Mouse (Mus musculus) stomach, postnatal 0 days (tissue): ENCODE results near the gene Skap1. TPM values are rescaled to one million over a fixed set of nuclear protein-coding genes. Genes with fewer than 3 reads are reported as not detected.
A peak's percentile ranks its signal among the peaks of the same experiment; 100 is the strongest.
"Not testable (repeated sequence)": the region's sequence is repeated elsewhere in the genome, so short reads cannot be mapped to it uniquely, and the experiment has no call there.

Source experiments
- ATAC-seq: fragments of 200-750 bp; cut with Nextera tagmentation; 2 replicates; pipeline ENCODE4 v1.8.0; 2017; ENCODE audit not compliant: low FRiP score, low TSS enrichment
- DNase-seq: peaks from one replicate; pipeline ENCODE4 v3.0.0-alpha.2; 2016; ENCODE audit warnings: low spot score
- H3K27ac ChIP-seq: fragments of 300-500 bp; sonication (generic); replicated peaks from 2 replicates; pipeline ENCODE4 v1.5.1; 2014; ENCODE audit warnings: mild to moderate bottlenecking, control low read depth
- H3K27me3 ChIP-seq: fragments of 300-500 bp; sonication (generic); 2 replicates; pipeline ENCODE4 v1.6.1; 2014; ENCODE audit warnings: low read length; ENCODE audit not compliant: control insufficient read depth, insufficient read depth
- H3K36me3 ChIP-seq: fragments of 300-500 bp; sonication (generic); 2 replicates; pipeline ENCODE4 v1.6.1; 2014; ENCODE audit warnings: low read length, mixed read lengths; ENCODE audit not compliant: control insufficient read depth, insufficient read depth
- H3K4me1 ChIP-seq: fragments of 300-500 bp; sonication (generic); replicated peaks from 2 replicates; pipeline ENCODE4 v1.6.1; 2014; ENCODE audit warnings: antibody characterized with exemption; ENCODE audit not compliant: control insufficient read depth, insufficient read depth
- H3K4me2 ChIP-seq: fragments of 300-500 bp; sonication (generic); replicated peaks from 2 replicates; pipeline ENCODE4 v1.6.1; 2014; ENCODE audit warnings: low read depth, mild to moderate bottlenecking, control low read depth, moderate library complexity
- H3K4me3 ChIP-seq: fragments of 300-500 bp; sonication (generic); 2 replicates; pipeline ENCODE4 v1.5.1; 2014; ENCODE audit warnings: low read depth, low read length, control low read depth
- H3K9ac ChIP-seq: fragments of 300-500 bp; sonication (generic); 2 replicates; pipeline ENCODE4 v1.6.1; 2014; ENCODE audit warnings: mild to moderate bottlenecking, low read length, control low read depth, mixed read lengths
- H3K9me3 ChIP-seq: fragments of 300-500 bp; sonication (generic); 2 replicates; pipeline ENCODE4 v1.6.1; 2016; ENCODE audit warnings: low read length; ENCODE audit not compliant: control insufficient read depth
- CTCF ChIP-seq: IDR thresholded peaks from 2 replicates; pipeline ENCODE4 v1.5.1; 2016; ENCODE audit warnings: antibody characterized with exemption, low read depth, mild to moderate bottlenecking, moderate library complexity
- EP300 ChIP-seq: optimal IDR thresholded peaks from 2 replicates; pipeline ENCODE3; 2016; ENCODE audit warnings: antibody characterized with exemption
- WGBS: fragments of 180-500 bp; shearing (Covaris S2); extraction: QIAGEN DNeasy Blood & Tissue Kit; methylation state at CpG from one replicate; pipeline ENCODE4 v1.1.7; 2014; 5-methylcytosine and 5-hydroxymethylcytosine counted together
- polyA plus RNA-seq: library from polyadenylated mRNA; unstranded; fragments of >200 nt; fragmentation: Nextera tagmentation; extraction: Ambion mirVana; gene quantifications from 2 replicates; pipeline ENCODE4 v1.2.1, GENCODE M21; 2015

Skap1 gene
- polyA plus RNA-seq, 1 experiment from 2014 or later, result 0.56 TPM

GRCm38 (mm10) chr11:96697467-96697866 is 233.1 kb downstream of the Skap1 start:
- DNase-seq (no peak), ATAC-seq (no peak)
- Histone ChIP-seq H3K9me3 (no peaks in the 10 kb centered on the region), H3K27ac (no peak overlapping the region), H3K36me3 (no peaks in the 10 kb centered on the region), H3K4me2 (no peak overlapping the region), H3K4me1 (no peaks in the 10 kb centered on the region), H3K27me3 (no peaks in the 10 kb centered on the region), H3K4me3 (no peak overlapping the region), H3K9ac (no peak overlapping the region)
- TF ChIP-seq CTCF (no peak), EP300 (no peak)
- 78% methylated on average over 4 of the region's 4 CpGs for WGBS

- Histone ChIP-seq H3K27me3 (no peaks in the 10 kb centered on the region), H3K36me3 (no peaks in the 10 kb centered on the region), H3K27ac (no peak overlapping the region), H3K9ac (no peak overlapping the region), H3K4me3 (no peak overlapping the region), H3K9me3 (no peaks in the 10 kb centered on the region), H3K4me2 (no peak overlapping the region), H3K4me1 (no peaks in the 10 kb centered on the region)
- ATAC-seq, result no peak
- WGBS, result 79% methylated on average over 8 of the region's 8 CpGs
- TF ChIP-seq EP300 (no peak), CTCF (no peak)
- no peak for DNase-seq
Measured at GRCm38 (mm10) chr11:96703813-96704212, 239.4 kb downstream of the Skap1 start.

DNA sequence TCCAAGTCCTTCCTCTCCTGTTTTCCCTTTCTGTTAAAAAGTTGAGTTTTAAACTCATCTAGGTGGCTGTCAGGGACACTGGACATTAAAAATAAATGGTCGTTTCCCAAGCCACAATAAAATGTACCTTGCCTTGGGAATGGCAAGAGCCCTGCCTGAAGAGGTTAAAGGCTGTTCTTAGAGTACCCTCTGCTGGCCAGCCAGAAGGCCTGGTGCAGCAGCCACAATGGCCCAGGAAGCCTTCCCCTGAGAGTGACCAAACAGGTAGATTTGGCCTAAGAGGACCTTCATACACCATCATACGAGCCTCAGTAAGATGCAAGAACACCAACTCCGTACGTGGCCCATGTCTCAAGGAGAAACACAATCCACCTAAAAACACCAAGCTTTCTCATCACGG is 246.9 kb downstream of the Skap1 start:
- Histone ChIP-seq H3K27me3 (no peaks in the 10 kb centered on the region), H3K4me1 (no peaks in the 10 kb centered on the region), H3K4me2 (no peak overlapping the region), H3K36me3 (no peaks in the 10 kb centered on the region), H3K9ac (no peak overlapping the region), H3K4me3 (no peak overlapping the region), H3K27ac (no peak overlapping the region), H3K9me3 (no peaks in the 10 kb centered on the region)
- no peak for DNase-seq
- WGBS, result 69% methylated on average over 5 of the region's 5 CpGs
- TF ChIP-seq CTCF (peak; percentile 52), EP300 (no peak)
- ATAC-seq, result no peak

DNA sequence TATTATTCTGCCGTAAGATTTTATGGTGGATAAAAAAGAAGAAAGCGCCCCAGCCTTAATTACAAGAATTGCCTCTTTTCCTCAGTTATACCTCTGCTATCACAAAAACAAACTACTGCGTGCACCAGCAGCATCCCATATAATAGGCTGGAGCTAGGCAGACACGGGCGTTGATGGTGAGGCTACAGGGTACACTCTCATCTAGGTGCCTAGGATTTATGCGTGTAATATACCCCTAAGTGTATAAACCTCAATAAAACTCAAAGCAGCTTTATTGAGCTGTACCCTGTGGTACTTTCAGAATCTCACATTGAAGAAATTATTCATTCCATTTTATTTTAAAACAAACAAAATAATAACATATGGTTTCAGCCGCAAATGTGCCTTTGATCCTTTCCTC is 247.3 kb downstream of the Skap1 start:
- ATAC-seq (no peak), DNase-seq (no peak)
- Histone ChIP-seq H3K4me2 (no peak overlapping the region), H3K4me3 (no peak overlapping the region), H3K4me1 (no peaks in the 10 kb centered on the region), H3K27ac (no peak overlapping the region), H3K9ac (no peak overlapping the region), H3K27me3 (no peaks in the 10 kb centered on the region), H3K36me3 (no peaks in the 10 kb centered on the region), H3K9me3 (no peaks in the 10 kb centered on the region)
- 92% methylated on average over 7 of the region's 7 CpGs for WGBS
- TF ChIP-seq EP300, result no peak
- TF ChIP-seq CTCF, result no peak

DNA sequence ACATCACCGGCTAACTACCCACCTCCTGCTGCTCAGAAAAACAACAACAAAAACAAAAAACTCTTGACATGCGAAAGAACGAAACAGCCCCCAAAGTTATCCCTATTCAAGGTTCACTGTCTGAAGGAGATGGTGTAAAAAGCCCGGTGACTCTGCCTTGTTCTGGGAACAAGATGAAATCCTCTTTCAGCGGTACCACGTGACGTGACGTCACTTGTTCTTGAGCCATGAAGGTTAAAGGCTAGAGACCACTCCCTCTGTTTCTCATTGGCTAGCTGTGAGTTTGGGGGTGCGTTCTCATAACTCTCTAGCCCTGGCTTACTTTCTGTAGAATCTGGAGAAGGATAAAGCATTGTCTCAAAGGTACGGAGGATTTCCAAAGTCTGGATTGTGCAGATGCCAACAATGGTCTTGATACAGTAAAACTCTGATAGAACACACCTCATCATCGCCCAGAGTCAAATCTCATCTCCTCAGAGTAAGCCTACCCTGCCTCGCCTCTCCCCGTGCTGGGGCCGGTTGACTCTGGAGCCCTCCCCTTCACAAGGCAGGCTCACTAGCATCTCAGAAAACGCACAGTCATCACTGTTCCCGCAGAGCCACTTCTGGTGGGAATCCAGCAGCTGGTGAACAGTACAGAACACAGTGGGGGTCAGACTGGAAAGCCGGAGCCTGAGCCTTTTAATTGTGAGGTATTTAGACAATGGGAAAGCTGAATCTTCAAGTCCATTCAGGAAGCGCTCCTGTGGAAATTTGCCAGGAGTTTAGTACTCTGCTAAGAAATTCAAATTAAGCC is 249.0 kb downstream of the Skap1 start:
- Histone ChIP-seq H3K27me3 (no peaks in the 10 kb centered on the region), H3K4me3 (no peak overlapping the region), H3K4me2 (no peak overlapping the region), H3K9me3 (no peaks in the 10 kb centered on the region), H3K9ac (no peak overlapping the region), H3K4me1 (no peaks in the 10 kb centered on the region), H3K27ac (no peak overlapping the region), H3K36me3 (no peaks in the 10 kb centered on the region)
- ATAC-seq, result peak; percentile 35; the same call in 1 of the 2 replicates
- DNase-seq, result no peak
- TF ChIP-seq CTCF (no peak), EP300 (no peak)
- WGBS, result 60% methylated on average over 18 of the region's 18 CpGs

- TF ChIP-seq EP300, result no peak
- TF ChIP-seq CTCF, result no peak
- WGBS, result 76% methylated on average over 7 of the region's 7 CpGs
- H3K36me3 ChIP-seq, result no peaks in the 10 kb centered on the region
- H3K9ac ChIP-seq, result no peak overlapping the region
- no peak for DNase-seq
- no peaks in the 10 kb centered on the region for H3K27me3 ChIP-seq
- no peaks in the 10 kb centered on the region for H3K4me1 ChIP-seq
- H3K9me3 ChIP-seq, result no peaks in the 10 kb centered on the region
- H3K4me2 ChIP-seq, result no peak overlapping the region
- no peak for ATAC-seq
- H3K27ac ChIP-seq, result no peak overlapping the region
- no peak overlapping the region for H3K4me3 ChIP-seq
Measured at GRCm38 (mm10) chr11:96714011-96714410, 249.6 kb downstream of the Skap1 start.

- H3K4me2 ChIP-seq, H3K27ac ChIP-seq, H3K36me3 ChIP-seq, H3K27me3 ChIP-seq, ATAC-seq, H3K4me1 ChIP-seq, DNase-seq, H3K4me3 ChIP-seq, H3K9me3 ChIP-seq, H3K9ac ChIP-seq: not testable (repeated sequence)
- WGBS, result 60% methylated on average over 2 of the region's 5 CpGs
Measured at GRCm38 (mm10) chr11:96715168-96715567, 250.8 kb downstream of the Skap1 start.
